Mouse (Mus musculus) heart, adult 10 weeks (tissue): ENCODE data around the gene Ifit1bl1. TPM values are rescaled to one million over a fixed set of nuclear protein-coding genes. Genes with fewer than 3 reads are reported as not detected.

Source experiments
- polyA plus RNA-seq: library from polyadenylated mRNA; stranded (reverse); fragments of 350-450 nt; fragmentation: Illumina TruSeq; extraction: RNeasy Lipid Tissue Mini Kit (QIAGEN cat#74804); gene quantifications from one replicate; pipeline ENCODE4 v1.2.3, GENCODE M21; 2014; ENCODE audit warnings: low read depth, low replicate concordance

Gene Ifit1bl1
- polyA plus RNA-seq, result 6.4 TPM

DNA sequence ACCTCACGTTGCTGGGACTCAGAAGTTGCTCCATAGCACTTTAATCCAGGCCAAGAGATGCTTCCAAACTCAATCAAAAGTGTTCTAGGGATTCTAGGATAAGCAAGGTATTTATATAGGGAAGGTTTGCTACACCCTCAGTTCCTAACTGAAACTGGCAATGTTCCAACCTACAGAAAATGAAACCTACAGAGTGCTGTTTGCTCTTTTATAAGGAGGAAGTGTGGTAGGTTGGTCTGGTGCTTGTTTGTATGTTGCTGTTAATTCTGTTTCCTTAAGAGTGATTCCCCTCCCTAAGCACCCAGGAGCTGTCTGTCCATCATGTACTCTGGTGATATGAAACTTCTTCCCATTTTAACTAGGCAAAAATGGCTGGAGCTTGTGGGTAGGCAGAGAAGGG is at the start of gene Ifit1bl1:
Gene Ifit1bl1 (minus strand): TSS at position 69 of the 400 bp plus-strand sequence.

DNA sequence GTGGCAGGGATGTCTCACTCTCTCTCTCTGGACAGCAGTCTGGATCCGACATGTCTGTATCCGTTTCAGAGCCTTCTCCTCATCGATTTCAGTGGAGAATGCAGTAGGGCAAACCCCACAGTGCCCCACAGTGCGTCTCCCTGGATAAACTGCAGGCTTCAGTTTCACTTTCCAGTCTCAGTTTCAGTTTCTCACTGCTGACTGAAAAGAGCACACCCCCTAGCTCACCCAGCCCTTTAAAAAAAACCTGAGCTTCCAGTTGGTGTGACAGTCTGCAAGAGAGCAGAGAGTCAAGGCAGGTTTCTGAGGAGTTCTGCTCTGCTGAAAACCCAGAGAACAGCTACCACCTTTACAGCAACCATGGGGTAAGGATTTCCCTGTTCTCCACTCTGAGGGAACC is 38.9 kb upstream of the Ifit1bl1 start, which contains the start of the genes Ifit1bl2 and Ifit1:
Gene Ifit1bl2 (minus strand): TSS at position 121 of the 400 bp plus-strand sequence.
Gene Ifit1 (plus strand): TSS at position 249 of the 400 bp plus-strand sequence.

DNA sequence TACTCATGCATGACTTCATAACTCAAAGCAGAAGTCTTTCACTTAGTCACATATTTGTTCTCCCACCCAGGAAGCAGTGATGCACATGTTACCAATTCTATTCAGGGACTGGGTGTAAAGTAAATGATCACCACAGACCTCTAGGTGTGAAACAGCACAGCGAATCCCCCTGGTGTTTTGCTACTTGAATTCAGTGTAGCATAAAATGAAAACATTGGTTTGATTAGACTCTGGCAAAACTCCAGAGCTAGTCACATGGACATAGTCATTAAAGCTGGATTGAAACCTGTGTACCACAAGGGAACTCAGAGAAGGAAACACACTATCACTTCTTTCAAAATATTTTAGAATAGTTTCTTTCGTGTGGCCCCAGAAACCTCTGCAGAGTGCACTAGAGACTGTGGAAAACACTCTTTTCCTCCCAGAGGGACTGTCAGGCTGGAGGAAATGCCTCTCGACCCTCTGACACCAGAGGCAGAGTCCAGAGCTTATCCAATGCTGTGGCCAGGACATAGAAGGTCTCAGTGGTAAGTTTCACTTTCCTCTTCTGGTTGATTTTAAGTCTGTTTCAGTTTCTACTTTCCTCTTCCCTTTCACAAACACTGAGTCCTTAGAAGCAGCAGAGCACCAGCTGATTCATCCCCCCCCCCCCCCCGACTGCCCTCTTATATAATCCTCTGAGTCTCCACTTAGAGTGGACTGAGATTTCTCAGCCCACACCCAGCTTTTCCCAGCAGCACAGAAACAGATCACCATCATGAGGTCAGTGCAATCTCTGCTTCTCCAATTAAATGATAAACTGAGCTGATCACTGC is 5.7 kb upstream of the Ifit1bl1 start, which contains the start of gene Ifit3b:
Gene Ifit3b (plus strand): TSS at position 734 of the 815 bp plus-strand sequence.

DNA sequence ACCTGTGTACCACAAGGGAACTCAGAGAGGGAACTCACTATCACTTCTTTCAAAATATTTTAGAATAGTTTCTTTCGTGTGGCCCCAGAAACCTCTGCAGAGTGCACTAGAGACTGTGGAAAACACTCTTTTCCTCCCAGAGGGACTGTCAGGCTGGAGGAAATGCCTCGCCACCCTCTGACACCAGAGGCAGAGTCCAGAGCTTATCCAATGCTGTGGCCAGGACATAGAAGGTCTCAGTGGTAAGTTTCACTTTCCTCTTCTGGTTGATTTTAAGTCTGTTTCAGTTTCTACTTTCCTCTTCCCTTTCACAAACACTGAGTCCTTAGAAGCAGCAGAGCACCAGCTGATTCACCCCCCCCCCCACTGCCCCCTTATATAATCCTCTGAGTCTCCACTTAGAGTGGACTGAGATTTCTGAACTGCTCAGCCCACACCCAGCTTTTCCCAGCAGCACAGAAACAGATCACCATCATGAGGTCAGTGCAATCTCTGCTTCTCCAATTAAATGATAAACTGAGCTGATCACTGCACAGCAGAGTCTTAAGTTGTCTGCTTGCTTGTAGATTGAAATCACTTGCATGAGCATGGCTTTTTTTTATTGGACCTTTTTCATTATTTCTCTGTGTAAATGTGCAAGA is 18.5 kb downstream of the Ifit1bl1 start, which contains the start of gene Ifit3:
Gene Ifit3 (plus strand): TSS at position 406 of the 641 bp plus-strand sequence.

DNA sequence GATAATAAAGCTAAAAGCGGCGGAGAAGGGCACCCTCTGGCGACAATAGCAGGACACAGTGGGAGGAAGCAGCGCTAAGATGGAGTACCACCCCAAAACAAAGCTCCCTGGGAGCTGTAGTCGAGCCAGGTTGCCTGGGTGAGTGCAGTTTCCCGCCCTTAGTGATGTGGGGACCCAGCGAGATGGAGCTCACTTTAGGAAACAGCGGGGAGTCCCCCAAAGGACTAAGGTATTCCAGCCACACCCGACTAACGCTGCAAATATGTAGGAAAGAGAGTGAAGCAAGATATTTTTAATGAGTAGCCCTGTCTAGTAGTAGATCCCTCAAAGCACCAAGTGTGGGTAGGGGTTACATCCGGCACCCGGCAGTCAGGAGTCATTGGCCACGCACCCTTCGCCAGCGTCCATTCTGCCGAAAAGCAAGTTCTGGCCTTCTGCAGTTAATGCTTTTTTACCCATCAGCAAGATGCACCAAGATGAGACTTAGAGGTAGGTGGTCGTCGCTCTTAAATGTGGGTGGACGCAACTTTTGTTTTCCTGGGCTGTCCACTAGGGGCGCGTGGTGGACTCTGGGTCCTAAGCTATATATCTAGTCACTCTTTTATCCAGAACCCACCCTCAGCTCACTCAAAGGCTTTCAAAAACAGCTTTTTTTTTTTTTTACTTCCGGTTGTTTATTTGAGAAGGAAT is 51.1 kb downstream of the Ifit1bl1 start, which contains the start of gene Ifit2:
Gene Ifit2 (plus strand): TSS at position 161 of the 690 bp plus-strand sequence.

Other genes starting within 250 kb of the Ifit1bl1 start
- gene Ch25h, start 126.8 kb downstream of the Ifit1bl1 start, polyA plus RNA-seq, result 0.65 TPM
- 23.0 TPM for gene Lipa, start 74.5 kb downstream of the Ifit1bl1 start, polyA plus RNA-seq
- 9.8 TPM for gene Ifit2, start 51.3 kb downstream of the Ifit1bl1 start, polyA plus RNA-seq
- 14.3 TPM for gene Ifit3, start 18.4 kb downstream of the Ifit1bl1 start, polyA plus RNA-seq
- gene Ifit3b, start 6.0 kb upstream of the Ifit1bl1 start, polyA plus RNA-seq, result 3.7 TPM
- gene Ifit1bl2, start 38.8 kb upstream of the Ifit1bl1 start, polyA plus RNA-seq, result 3.5 TPM
- gene Ifit1, start 38.9 kb upstream of the Ifit1bl1 start, polyA plus RNA-seq, result 5.7 TPM
- 2.5 TPM for gene Slc16a12, start 145.3 kb upstream of the Ifit1bl1 start, polyA plus RNA-seq